Mouse (Mus musculus) forebrain, embryonic 14.5 days (tissue): ENCODE data around the gene Acot2. TPM values are rescaled to one million over a fixed set of nuclear protein-coding genes. Genes with fewer than 3 reads are reported as not detected.
"Not testable (repeated sequence)": the region's sequence is repeated elsewhere in the genome, so short reads cannot be mapped to it uniquely, and the experiment has no call there.

ENCODE experiments used
- ATAC-seq: fragments of 200-750 bp; cut with Nextera tagmentation; 2 replicates; pipeline ENCODE4 v1.8.0; 2017; ENCODE audit warnings: mild to moderate bottlenecking, moderate library complexity
- DNase-seq: peaks from one replicate; pipeline ENCODE4 v3.0.0-alpha.2; 2015; ENCODE audit warnings: low spot score
- H3K27ac ChIP-seq: fragments of 300-500 bp; sonication (generic); 2 replicates; pipeline ENCODE4 v1.5.1; 2014; ENCODE audit warnings: low read depth, mild to moderate bottlenecking, control low read depth, low read length, moderate library complexity
- H3K27me3 ChIP-seq: fragments of 300-500 bp; sonication (generic); replicated peaks from 2 replicates; pipeline ENCODE4 v1.6.1; 2014; ENCODE audit warnings: low read length, control low read depth, mixed read lengths; ENCODE audit not compliant: control insufficient read depth, insufficient read depth
- H3K36me3 ChIP-seq: fragments of 300-500 bp; sonication (generic); 2 replicates; pipeline ENCODE4 v1.6.1; 2014; ENCODE audit warnings: low read length, control low read depth; ENCODE audit not compliant: control insufficient read depth, insufficient read depth
- H3K4me1 ChIP-seq: fragments of 300-500 bp; sonication (generic); 2 replicates; pipeline ENCODE4 v1.6.1; 2014; ENCODE audit warnings: antibody characterized with exemption, low read length, control low read depth; ENCODE audit not compliant: control insufficient read depth, insufficient read depth
- H3K4me2 ChIP-seq: fragments of 300-500 bp; sonication (generic); 2 replicates; pipeline ENCODE4 v1.6.1; 2014; ENCODE audit warnings: mild to moderate bottlenecking, control low read depth, low read length
- H3K4me3 ChIP-seq: fragments of 300-500 bp; sonication (generic); 2 replicates; pipeline ENCODE4 v1.5.1; 2014; ENCODE audit warnings: low read depth, low read length, control low read depth
- H3K9ac ChIP-seq: fragments of 300-500 bp; sonication (generic); 2 replicates; pipeline ENCODE4 v1.6.1; 2014; ENCODE audit warnings: mild to moderate bottlenecking, low read length, control low read depth, moderate library complexity
- H3K9me3 ChIP-seq: fragments of 300-500 bp; sonication (generic); replicated peaks from 2 replicates; pipeline ENCODE4 v1.6.1; 2016; ENCODE audit warnings: low read length, control low read depth, mixed read lengths; ENCODE audit not compliant: control insufficient read depth
- WGBS: fragments of 180-500 bp; shearing (Covaris S2); extraction: QIAGEN DNeasy Blood & Tissue Kit; methylation state at CpG from one replicate; pipeline ENCODE4 v1.1.7; 2014; 5-methylcytosine and 5-hydroxymethylcytosine counted together
- polyA plus RNA-seq: library from polyadenylated mRNA; unstranded; fragments of >200 nt; fragmentation: Nextera tagmentation; extraction: Ambion mirVana; gene quantifications from 2 replicates; pipeline ENCODE4 v1.2.1, GENCODE M21; 2014

Gene Acot2
- polyA plus RNA-seq, 1 experiment from 2014 or later: 4.3 TPM

DNA sequence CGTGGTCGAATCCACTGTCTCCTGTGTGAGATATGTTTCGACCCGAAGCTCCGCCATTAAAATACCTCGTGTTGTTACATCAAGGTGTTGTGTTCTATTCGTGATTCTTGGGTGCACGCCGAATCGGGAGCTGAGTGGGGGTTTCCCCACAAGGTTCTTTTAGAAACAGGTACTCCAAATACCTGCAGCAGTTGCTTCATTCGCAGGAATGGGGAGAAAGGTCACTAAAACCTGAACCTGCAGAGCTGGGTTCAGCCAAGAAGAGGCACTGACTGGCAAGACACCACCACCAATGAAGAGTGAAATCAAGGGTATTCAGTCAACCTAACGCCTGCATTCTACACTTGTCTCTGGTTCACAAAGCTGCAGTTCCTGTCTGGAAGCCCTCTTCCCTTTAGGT is 20.6 kb downstream of the Acot2 start:
- Histone ChIP-seq H3K27ac (0 out of 2 replicates have a peak overlapping the region, but pooled peaks have one; percentile 63), H3K4me3 (no peak overlapping the region), H3K9ac (no peak overlapping the region), H3K9me3 (no peaks in the 10 kb centered on the region), H3K27me3 (no peaks in the 10 kb centered on the region), H3K4me1 (peaks cover 17% of the 10 kb centered on the region), H3K4me2 (peak overlapping the region; percentile 52; the same call in 1 of the 2 replicates), H3K36me3 (no peaks in the 10 kb centered on the region)
- 87% methylated on average over 10 of the region's 12 CpGs for WGBS
- DNase-seq (no peak), ATAC-seq (no peak)

DNA sequence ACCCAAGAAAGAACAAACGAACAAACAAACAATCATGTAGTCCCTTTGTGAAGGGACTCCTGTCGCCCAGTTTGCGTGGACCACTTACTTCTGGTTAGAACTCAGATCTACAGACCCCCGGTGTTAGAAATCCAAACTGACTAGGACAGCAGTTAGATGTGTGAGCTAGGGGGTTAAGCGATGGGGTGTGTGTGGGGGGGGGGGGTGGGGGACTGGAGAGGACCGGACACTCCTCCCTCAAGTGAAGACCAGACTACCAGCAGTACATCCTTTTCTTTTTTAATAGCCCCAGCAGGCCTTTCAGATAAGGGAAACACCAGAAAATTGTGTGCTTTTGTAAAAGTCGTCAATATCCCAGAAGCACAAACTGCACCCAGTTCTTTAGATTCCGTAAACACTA is 21.1 kb downstream of the Acot2 start:
- 47% methylated on average over 8 of the region's 8 CpGs for WGBS
- Histone ChIP-seq H3K4me2 (peak overlapping the region; percentile 52), H3K4me3 (peak overlapping the region; percentile 41; the same call in 1 of the 2 replicates), H3K9me3 (no peaks in the 10 kb centered on the region), H3K4me1 (peaks cover 17% of the 10 kb centered on the region), H3K27me3 (no peaks in the 10 kb centered on the region), H3K9ac (peak overlapping the region; percentile 25; the same call in 1 of the 2 replicates), H3K36me3 (no peaks in the 10 kb centered on the region), H3K27ac (peak overlapping the region; percentile 63)
- no peak for ATAC-seq
- no peak for DNase-seq

DNA sequence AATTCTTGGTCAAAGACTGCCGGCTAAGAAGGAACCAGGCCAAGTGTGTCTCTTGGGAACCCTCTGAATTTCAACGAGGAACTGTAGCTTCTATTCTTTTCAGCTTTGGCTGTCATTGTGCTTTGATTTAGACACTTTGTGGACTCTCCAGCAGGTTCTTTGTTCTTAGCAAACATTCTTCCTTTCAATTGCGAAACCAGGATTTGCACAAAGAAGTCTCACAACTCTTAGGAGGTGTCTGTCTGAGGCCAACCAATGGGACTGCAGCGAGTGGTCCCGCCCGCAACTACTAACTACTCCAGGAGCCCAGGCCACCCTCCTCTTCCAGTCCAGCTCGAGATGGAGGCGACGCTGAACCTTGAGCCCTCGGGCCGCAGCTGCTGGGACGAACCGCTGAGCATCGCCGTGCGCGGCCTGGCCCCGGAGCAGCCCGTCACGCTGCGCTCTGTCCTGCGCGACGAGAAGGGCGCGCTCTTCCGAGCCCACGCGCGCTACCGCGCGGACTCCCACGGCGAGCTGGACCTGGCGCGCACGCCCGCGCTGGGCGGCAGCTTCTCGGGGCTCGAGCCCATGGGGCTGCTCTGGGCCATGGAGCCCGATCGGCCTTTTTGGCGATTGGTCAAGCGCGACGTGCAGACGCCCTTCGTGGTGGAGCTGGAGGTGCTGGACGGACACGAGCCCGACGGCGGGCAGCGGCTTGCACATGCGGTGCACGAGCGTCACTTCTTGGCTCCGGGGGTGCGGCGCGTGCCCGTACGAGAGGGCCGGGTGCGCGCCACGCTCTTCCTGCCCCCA is 21.7 kb downstream of the Acot2 start, which contains the start of gene Acot1:
Acot1 (plus strand) TSS at position 320 of the 795 bp plus-strand sequence.
- peak; percentile 94 for ATAC-seq

DNA sequence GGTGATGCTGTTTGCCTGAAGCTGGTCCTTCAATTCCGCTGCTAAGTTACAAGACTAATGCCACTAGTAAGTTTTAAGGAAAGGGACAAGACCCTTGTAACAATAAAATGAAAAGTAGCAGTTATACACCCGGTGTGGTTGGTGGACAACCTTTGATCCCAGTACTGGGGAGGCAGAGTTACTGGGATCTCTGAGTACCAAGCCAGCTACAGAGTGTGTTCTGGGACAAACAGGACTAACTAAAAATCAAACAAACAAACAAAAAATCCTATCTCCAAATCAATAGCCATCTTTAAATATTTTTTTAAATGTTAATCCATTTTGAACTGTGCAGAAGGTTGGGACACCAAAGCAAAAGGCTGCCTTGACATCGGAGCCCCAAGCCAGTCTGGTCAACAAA is 22.5 kb downstream of the Acot2 start:
- no peaks in the 10 kb centered on the region for H3K27me3 ChIP-seq
- 0 out of 2 replicates have a peak, but pooled peaks cover 2% of the 10 kb centered on the region for H3K36me3 ChIP-seq
- peak overlapping the region; percentile 63 for H3K9ac ChIP-seq
- peak overlapping the region; percentile 41 for H3K4me3 ChIP-seq
- 79% methylated on average over 3 of the region's 3 CpGs for WGBS
- H3K27ac ChIP-seq: no peak overlapping the region
- H3K4me2 ChIP-seq: peak overlapping the region; percentile 52
- DNase-seq: no peak
- no peak for ATAC-seq
- H3K4me1 ChIP-seq: peaks cover 17% of the 10 kb centered on the region
- H3K9me3 ChIP-seq: no peaks in the 10 kb centered on the region

More for the DNA sequence above, 21.7 kb downstream of the Acot2 start, which contains the start of gene Acot1:
- peak within 1 kb of the TSS; percentile 41 for H3K4me3 ChIP-seq
- peak within 1 kb of the TSS; percentile 63 for H3K9ac ChIP-seq
- not testable (repeated sequence) for H3K9me3 ChIP-seq, H3K27me3 ChIP-seq, H3K36me3 ChIP-seq
- peak; percentile 91 for DNase-seq
- peak within 1 kb of the TSS; percentile 63 for H3K27ac ChIP-seq
- H3K4me2 ChIP-seq: peak within 1 kb of the TSS; percentile 52
- WGBS: 3% methylated on average over 48 of the region's 70 CpGs
- H3K4me1 ChIP-seq: peaks cover 17% of the 10 kb centered on the region

DNA sequence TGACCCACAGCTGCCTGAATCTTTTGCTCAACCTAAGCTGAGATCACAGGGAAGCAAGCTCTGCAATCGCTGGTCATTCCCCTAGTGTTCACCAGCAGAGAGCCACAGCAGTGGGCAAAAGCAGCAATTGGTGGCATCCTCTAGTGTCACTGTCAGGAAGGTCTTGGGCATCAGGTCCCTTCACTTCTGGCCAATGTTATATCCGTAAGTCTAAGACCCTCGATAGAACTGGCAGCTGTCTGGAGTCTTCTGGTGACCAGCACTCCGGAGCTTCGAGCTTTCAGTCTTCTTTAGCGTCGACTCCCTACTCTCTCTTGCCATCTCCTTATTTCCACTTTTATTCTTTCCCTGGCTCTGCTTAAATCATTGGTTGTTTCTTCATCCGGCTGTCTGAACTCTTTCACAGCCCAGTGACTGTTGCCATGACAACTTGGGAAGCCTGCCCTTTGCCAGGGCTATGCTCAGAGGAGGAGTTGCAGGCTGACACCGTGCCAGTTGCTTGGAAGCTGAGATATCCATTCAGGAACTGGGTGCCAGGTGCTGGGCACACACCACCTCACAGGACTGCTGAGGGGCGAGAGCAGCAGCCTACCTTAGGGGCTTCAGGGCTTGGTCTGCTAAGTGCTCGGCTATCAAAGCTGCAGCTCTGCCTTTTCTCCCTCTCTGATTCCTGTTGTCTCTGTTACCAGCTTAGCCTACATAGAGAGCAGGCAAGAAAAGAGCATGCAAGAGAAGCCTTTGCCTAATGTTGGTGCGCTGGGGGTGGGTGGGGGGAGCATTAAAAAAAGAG is 23.8 kb downstream of the Acot2 start:
- peak overlapping the region; percentile 52 for H3K4me2 ChIP-seq
- peak; percentile 76 for ATAC-seq
- DNase-seq: peak; percentile 96
- no peaks in the 10 kb centered on the region for H3K27me3 ChIP-seq
- peak overlapping the region; percentile 49; the same call in 1 of the 2 replicates for H3K9ac ChIP-seq
- 0 out of 2 replicates have a peak, but pooled peaks cover 2% of the 10 kb centered on the region for H3K36me3 ChIP-seq
- H3K4me1 ChIP-seq: peaks cover 17% of the 10 kb centered on the region
- 13% methylated on average over 12 of the region's 12 CpGs for WGBS
- H3K9me3 ChIP-seq: no peaks in the 10 kb centered on the region
- peak overlapping the region; percentile 14 for H3K4me3 ChIP-seq
- peak overlapping the region; percentile 58 for H3K27ac ChIP-seq

DNA sequence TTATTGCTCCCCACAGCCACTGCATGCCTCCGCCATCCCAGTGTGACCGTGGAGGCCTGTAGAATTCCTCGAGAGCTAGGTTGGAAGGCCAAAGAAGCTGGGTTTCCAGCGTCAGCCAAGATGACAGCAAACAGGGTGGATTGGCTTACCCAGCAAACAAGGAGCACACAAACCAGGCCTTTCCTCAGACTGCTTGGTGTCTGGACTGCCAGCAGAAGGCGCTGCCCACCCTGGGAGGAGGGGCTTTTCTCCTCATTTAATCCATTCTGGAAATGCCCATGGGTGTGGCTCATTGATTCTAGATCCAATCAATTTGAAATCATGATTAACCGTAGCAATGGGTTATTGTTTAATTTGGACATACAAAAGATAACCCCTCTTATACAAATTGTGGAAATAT is 25.5 kb downstream of the Acot2 start:
- no peak for DNase-seq
- Histone ChIP-seq H3K4me2 (no peak overlapping the region), H3K27me3 (no peaks in the 10 kb centered on the region), H3K9me3 (no peaks in the 10 kb centered on the region), H3K36me3 (peaks cover 5% of the 10 kb centered on the region; the same call in 1 of the 2 replicates), H3K27ac (no peak overlapping the region), H3K4me1 (peaks cover 17% of the 10 kb centered on the region), H3K9ac (no peak overlapping the region), H3K4me3 (no peak overlapping the region)
- WGBS: 70% methylated on average over 6 of the region's 6 CpGs
- ATAC-seq: no peak

DNA sequence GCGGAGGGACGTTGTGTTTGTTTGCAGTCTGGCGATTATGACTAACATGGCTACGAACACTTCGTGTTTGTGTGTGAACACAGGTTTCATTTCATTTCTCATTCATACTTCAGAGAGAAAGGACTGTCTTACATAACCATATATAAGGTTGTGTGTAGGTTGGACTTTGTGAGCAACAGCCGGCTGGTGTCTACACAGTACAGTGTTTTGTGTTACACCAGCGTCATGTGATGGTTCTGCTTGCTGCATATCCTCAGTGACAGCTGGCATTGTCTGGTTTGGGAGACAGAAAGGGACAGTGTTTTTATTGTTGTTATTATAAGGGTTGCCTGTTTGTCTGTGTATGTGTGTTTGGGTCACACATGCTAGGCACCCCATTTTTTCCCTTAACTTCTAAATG is 26.0 kb downstream of the Acot2 start:
- 94% methylated on average over 7 of the region's 7 CpGs for WGBS
- peaks cover 13% of the 10 kb centered on the region for H3K4me1 ChIP-seq
- no peak for DNase-seq

DNA sequence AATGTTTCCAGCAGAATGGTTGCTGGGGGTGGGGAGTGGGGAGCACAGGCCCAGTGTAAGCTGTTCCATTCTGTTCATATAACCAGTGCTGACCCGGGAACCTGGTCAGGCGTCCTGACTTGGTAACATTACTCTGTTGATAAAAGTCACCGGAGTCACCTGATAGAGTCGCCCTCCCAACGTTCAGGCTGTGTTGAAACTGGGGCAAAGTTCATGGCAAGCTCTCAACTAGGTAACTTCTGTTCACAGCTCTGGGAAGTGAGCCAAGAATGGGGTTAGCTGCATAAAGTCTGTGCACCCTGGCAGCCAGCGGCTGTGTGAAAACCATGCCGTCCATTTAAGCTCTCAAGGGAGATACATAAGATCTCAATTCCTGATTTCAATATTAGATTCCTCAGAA is 32.9 kb downstream of the Acot2 start:
- 61% methylated on average over 7 of the region's 7 CpGs for WGBS
- DNase-seq: peak; percentile 51
- not testable (repeated sequence) for H3K36me3 ChIP-seq

More for the DNA sequence above, 26.0 kb downstream of the Acot2 start:
- Histone ChIP-seq H3K4me2 (no peak overlapping the region), H3K36me3 (peaks cover 5% of the 10 kb centered on the region; the same call in 1 of the 2 replicates), H3K27ac (no peak overlapping the region), H3K9me3 (no peaks in the 10 kb centered on the region), H3K27me3 (no peaks in the 10 kb centered on the region), H3K9ac (no peak overlapping the region), H3K4me3 (no peak overlapping the region)
- no peak for ATAC-seq

More for the DNA sequence above, 32.9 kb downstream of the Acot2 start:
- not testable (repeated sequence) for H3K4me2 ChIP-seq, H3K4me1 ChIP-seq, H3K9me3 ChIP-seq, ATAC-seq, H3K9ac ChIP-seq, H3K4me3 ChIP-seq, H3K27me3 ChIP-seq, H3K27ac ChIP-seq
